Comparison of ENCODE assay signal across 18 mouse cellular contexts in genomic region chr2:4998905-4999304, GRCm38 (mm10). TPM values are rescaled to one million over a fixed set of nuclear protein-coding genes. Genes with fewer than 3 reads are reported as not detected.
DNase-seq lines count a peak whose midpoint lies in the region; ATAC-seq and TF ChIP-seq lines count a peak whose summit lies in the region.
"Had no signal": no experiment of that assay in that cellular context is flagged by ENCODE, and none has a peak within 500 bp of the region (broad histone marks: within the 10 kb centered on the region; RNA-seq: fewer than 3 reads in every experiment).

No protein-coding gene starts in this region.

- CTCF ChIA-PET in Patski (lab: Charles Lee) = no interaction called here

- no peaks in the 10 kb centered on the region for H3K4me1 ChIP-seq in forebrain, postnatal 0 days (ENCODE audit: insufficient read depth)
- no peaks in the 10 kb centered on the region for H3K4me1 ChIP-seq in forebrain, embryonic 12.5 days
- H3K4me1 ChIP-seq in liver, embryonic 14.5 days (replicated peaks; ENCODE audit: control insufficient read depth in 2 of 2, insufficient read depth in 2 of 2, low read length in 1 of 2) = peaks cover 0 to 2% of the 10 kb centered on the region in 2 experiments; a peak in 1 of 4 replicates
- peaks cover 3% of the 10 kb centered on the region; the same call in 1 of the 2 replicates for H3K4me1 ChIP-seq in liver, embryonic 12.5 days
- H3K4me1 ChIP-seq: hindbrain, embryonic 13.5 days; limb, embryonic 10.5 days; midbrain, embryonic 12.5 days; neural tube, embryonic 12.5 days had no signal

- no peaks in the 10 kb centered on the region for H3K9me3 ChIP-seq in forebrain, postnatal 0 days (ENCODE audit: low read length)
- no peaks in the 10 kb centered on the region for H3K9me3 ChIP-seq in forebrain, embryonic 12.5 days
- H3K9me3 ChIP-seq in liver, embryonic 14.5 days (ENCODE audit: control insufficient read depth, low read length) = no peaks in the 10 kb centered on the region
- no peaks in the 10 kb centered on the region for H3K9me3 ChIP-seq in liver, embryonic 12.5 days (replicated peaks)
- H3K9me3 ChIP-seq: hindbrain, embryonic 13.5 days; limb, embryonic 10.5 days; midbrain, embryonic 12.5 days; neural tube, embryonic 12.5 days had no signal

- no peak overlapping the region for H3K4me3 ChIP-seq in forebrain, postnatal 0 days (ENCODE audit: low read depth, low read length)
- no peak overlapping the region for H3K4me3 ChIP-seq in forebrain, embryonic 12.5 days (replicated peaks)
- no peak overlapping the region for H3K4me3 ChIP-seq in liver, embryonic 14.5 days (ENCODE audit: insufficient read depth in 1 of 2, low read depth in 2 of 2, low read length in 2 of 2)
- no peak overlapping the region for H3K4me3 ChIP-seq in liver, embryonic 12.5 days
- H3K4me3 ChIP-seq: hindbrain, embryonic 13.5 days; limb, embryonic 10.5 days; midbrain, embryonic 12.5 days; neural tube, embryonic 12.5 days had no signal

- H3K36me3 ChIP-seq in forebrain, postnatal 0 days (ENCODE audit: insufficient read depth) = no peaks in the 10 kb centered on the region
- peaks cover 81% of the 10 kb centered on the region for H3K36me3 ChIP-seq in forebrain, embryonic 12.5 days (replicated peaks)
- H3K36me3 ChIP-seq in liver, embryonic 14.5 days (replicated peaks; ENCODE audit: control insufficient read depth, insufficient read depth, low read depth) = peaks cover 91% of the 10 kb centered on the region
- H3K36me3 ChIP-seq in liver, embryonic 12.5 days = peaks cover 99% of the 10 kb centered on the region

- peak; percentile 23 for TF ChIP-seq CTCF in forebrain, postnatal 0 days (IDR thresholded peaks at IDR 0.05; ENCODE audit: low read depth)
- TF ChIP-seq CTCF in liver, embryonic 14.5 days (IDR thresholded peaks at IDR 0.05; ENCODE audit: low read depth) = peak; percentile 42
- TF ChIP-seq CTCF in Patski (IDR thresholded peaks at IDR 0.05) = peak; percentile 59

- POLR2A ChIA-PET in Patski (lab: Charles Lee) = no interaction called here

- no peaks in the 10 kb centered on the region for H3K27me3 ChIP-seq in forebrain, postnatal 0 days (ENCODE audit: insufficient read depth, low read length)
- no peaks in the 10 kb centered on the region for H3K27me3 ChIP-seq in forebrain, embryonic 12.5 days
- H3K27me3 ChIP-seq in liver, embryonic 14.5 days (ENCODE audit: control insufficient read depth, insufficient read depth, low read length) = no peaks in the 10 kb centered on the region
- no peaks in the 10 kb centered on the region for H3K27me3 ChIP-seq in liver, embryonic 12.5 days (replicated peaks)
- no peaks in the 10 kb centered on the region for H3K27me3 ChIP-seq in Patski
- H3K27me3 ChIP-seq: hindbrain, embryonic 13.5 days; midbrain, embryonic 12.5 days; neural tube, embryonic 12.5 days had no signal

- in situ Hi-C loops in Patski (cut with MboI; ENCODE audit: low pct_unique_long_range_greater_than_20kb) = no loop called here

- 84% methylated on average over 3 of the region's 3 CpGs for WGBS in forebrain, postnatal 0 days
- WGBS in forebrain, embryonic 12.5 days = 79% methylated on average over 3 of the region's 3 CpGs
- WGBS in liver, embryonic 14.5 days (ENCODE audit: insufficient replicate concordance) = 69% methylated on average over 3 of the region's 3 CpGs
- 83% methylated on average over 3 of the region's 3 CpGs for WGBS in liver, embryonic 12.5 days (ENCODE audit: insufficient replicate concordance)

- TF ChIP-seq EP300 in liver, embryonic 14.5 days (IDR thresholded peaks at IDR 0.05; ENCODE audit: low read depth) = no peak

- no peak overlapping the region for H3K27ac ChIP-seq in forebrain, postnatal 0 days (ENCODE audit: low read depth, low read length)
- no peak overlapping the region for H3K27ac ChIP-seq in forebrain, embryonic 12.5 days
- no peak overlapping the region for H3K27ac ChIP-seq in liver, embryonic 14.5 days
- H3K27ac ChIP-seq in liver, embryonic 12.5 days = no peak overlapping the region
- H3K27ac ChIP-seq: hindbrain, embryonic 13.5 days; limb, embryonic 10.5 days; midbrain, embryonic 12.5 days; neural tube, embryonic 12.5 days had no signal

- no peak overlapping the region for H3K4me2 ChIP-seq in forebrain, postnatal 0 days (ENCODE audit: low read depth)
- no peak overlapping the region for H3K4me2 ChIP-seq in forebrain, embryonic 12.5 days
- H3K4me2 ChIP-seq in liver, embryonic 14.5 days (ENCODE audit: low read depth) = no peak overlapping the region
- no peak overlapping the region for H3K4me2 ChIP-seq in liver, embryonic 12.5 days
- H3K4me2 ChIP-seq: hindbrain, embryonic 13.5 days; midbrain, embryonic 12.5 days; neural tube, embryonic 12.5 days had no signal

- DNase-seq in forebrain, postnatal 0 days = no peak
- no peak for DNase-seq in liver, embryonic 14.5 days (ENCODE audit: low read depth in 3 of 3, low spot score in 3 of 3)
- no peak for DNase-seq in Patski (ENCODE audit: low read depth, low spot score)
- DNase-seq in kidney, postnatal 36 days = peak; percentile 42 to 57
- DNase-seq in cerebellum, adult 9-10 months = no peak
- no peak for DNase-seq in layer of hippocampus, adult 8-10 months (ENCODE audit: low spot score in 2 of 2)
- DNase-seq: adrenal gland, postnatal 14 days; B cell, adult 2 months; gastrocnemius, postnatal 36 days; thymus, adult 18-20 months had no signal

- no peak for ATAC-seq in forebrain, postnatal 0 days
- no peak for ATAC-seq in forebrain, embryonic 12.5 days (ENCODE audit: low FRiP score)
- ATAC-seq in liver, embryonic 14.5 days (ENCODE audit: insufficient read depth) = no peak
- ATAC-seq in liver, embryonic 12.5 days = no peak
- no peak for ATAC-seq in Patski
- ATAC-seq: forebrain, embryonic 16.5 days had no signal

- H3K9ac ChIP-seq in forebrain, postnatal 0 days = no peak overlapping the region
- no peak overlapping the region for H3K9ac ChIP-seq in forebrain, embryonic 12.5 days
- H3K9ac ChIP-seq in liver, embryonic 14.5 days (replicated peaks) = no peak overlapping the region
- H3K9ac ChIP-seq in liver, embryonic 12.5 days = no peak overlapping the region
- H3K9ac ChIP-seq: hindbrain, embryonic 13.5 days; midbrain, embryonic 12.5 days; neural tube, embryonic 12.5 days had no signal

RNA-seq across cellular contexts. Expression of gene Mcm10, which starts 13.7 kb away (rescaled TPM):
- total RNA-seq in forebrain, postnatal 0 days (2014; rRNA removed) = 2.0 and 2.3 TPM in 2 replicates
- 1.9 and 2.0 TPM in 2 replicates for polyA plus RNA-seq in forebrain, postnatal 0 days (2015; fragmentation: Nextera tagmentation; extraction: Ambion mirVana)
- 44.5 and 46.3 TPM in 2 replicates for polyA plus RNA-seq in forebrain, embryonic 12.5 days (2016; fragmentation: Nextera tagmentation; extraction: Ambion mirVana)
- 24.6 and 32.3 TPM in 2 replicates for polyA plus RNA-seq in liver, embryonic 14.5 days (2012; rRNA removed)
- 35.2 and 37.2 TPM in 2 replicates for polyA plus RNA-seq in liver, embryonic 14.5 days (2014; fragmentation: Nextera tagmentation; extraction: Ambion mirVana)
- polyA plus RNA-seq in liver, embryonic 12.5 days (2016; fragmentation: Nextera tagmentation; extraction: Ambion mirVana) = 57.7 and 59.0 TPM in 2 replicates
- polyA plus RNA-seq in Patski (2021) = 12.2 TPM
- 1 to 10 TPM in 1 of 4 experiments, under 1 TPM in 3; 0.71 to 1.1 (median 0.86) TPM for total RNA-seq in layer of hippocampus, adult 8-10 months (2022)

RNA-seq across cellular contexts. Expression of gene Ucma, which starts 23.0 kb away (rescaled TPM):
- total RNA-seq in forebrain, postnatal 0 days (2014; rRNA removed) = 1.2 TPM in 1 of 2 replicates, not detected in the other
- polyA plus RNA-seq in forebrain, postnatal 0 days (2015; fragmentation: Nextera tagmentation; extraction: Ambion mirVana) = 0.27 and 0.45 TPM in 2 replicates
- polyA plus RNA-seq in forebrain, embryonic 12.5 days (2016; fragmentation: Nextera tagmentation; extraction: Ambion mirVana) = 0.55 TPM in 1 of 2 replicates, not detected in the other
- polyA plus RNA-seq in liver, embryonic 14.5 days (2012; rRNA removed) = not detected in 2 replicates
- not detected in 2 replicates for polyA plus RNA-seq in liver, embryonic 14.5 days (2014; fragmentation: Nextera tagmentation; extraction: Ambion mirVana)
- polyA plus RNA-seq in liver, embryonic 12.5 days (2016; fragmentation: Nextera tagmentation; extraction: Ambion mirVana) = not detected in 2 replicates
- not detected for polyA plus RNA-seq in Patski (2021)
- total RNA-seq in layer of hippocampus, adult 8-10 months (2022) = 1 to 10 TPM; 2.2 to 5.2 (median 3.7) TPM
- total RNA-seq: adrenal gland, postnatal 14 days; gastrocnemius, postnatal 36 days had no signal
- polyA plus RNA-seq: forebrain, embryonic 16.5 days; heart, embryonic 14.5 days; limb, embryonic 10.5 days; midbrain, embryonic 12.5 days; neural tube, embryonic 12.5 days had no signal

Comparison
In these comparisons a context has a peak if more than half of its experiments do, and no peak if none do; other contexts are left out.
1. DNase-seq: peak in kidney, postnatal 36 days (2 of 2); none in forebrain, postnatal 0 days (single experiment), liver, embryonic 14.5 days (0 of 3), Patski (single experiment), cerebellum, adult 9-10 months (single experiment) and layer of hippocampus, adult 8-10 months (0 of 2).
2. Peak in every context shown above with its lines, with median percentiles within 50 percentile points of each other: CTCF ChIP-seq.